Mouse (Mus musculus): ENCODE data around the gene Epsti1.
"Not testable (repeated sequence)": the region's sequence is repeated elsewhere in the genome, so short reads cannot be mapped to it uniquely, and the experiment has no call there.

The Epsti1 gene

DNA sequence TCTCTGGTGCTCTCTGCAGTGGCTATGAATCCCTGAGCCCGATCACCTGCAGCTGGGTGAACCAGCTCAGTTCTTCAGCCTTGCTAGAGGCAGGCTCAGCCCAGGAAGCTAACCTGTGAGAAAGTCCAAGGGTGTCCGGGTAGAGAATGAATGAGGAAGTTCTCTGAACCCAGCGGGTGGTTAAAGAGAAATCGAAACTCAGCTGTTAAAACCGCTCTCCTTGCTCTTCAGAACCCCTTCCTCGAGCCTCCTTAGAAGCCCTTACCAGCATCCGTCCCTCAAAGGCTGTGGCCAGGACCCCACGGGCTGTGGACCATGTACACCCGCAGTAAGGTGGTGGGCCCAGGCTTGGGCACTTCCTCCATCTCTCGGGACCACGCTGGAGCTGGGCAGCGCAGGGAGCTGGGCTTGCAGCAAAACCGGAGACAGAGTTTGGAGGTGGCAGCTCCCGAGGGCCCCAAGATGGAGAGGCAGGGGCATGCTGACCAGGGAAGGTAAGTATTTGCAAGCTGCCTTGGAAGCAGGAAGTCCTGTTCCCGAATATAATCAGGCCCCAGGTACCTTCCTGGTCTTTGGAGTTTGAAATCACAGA, at the start of gene Epsti1:
Gene Epsti1, plus strand, starts transcription at position 69 of the 592 bp plus-strand sequence.
- DNase-seq (ENCODE audit: low spot score) = no peak

DNA sequence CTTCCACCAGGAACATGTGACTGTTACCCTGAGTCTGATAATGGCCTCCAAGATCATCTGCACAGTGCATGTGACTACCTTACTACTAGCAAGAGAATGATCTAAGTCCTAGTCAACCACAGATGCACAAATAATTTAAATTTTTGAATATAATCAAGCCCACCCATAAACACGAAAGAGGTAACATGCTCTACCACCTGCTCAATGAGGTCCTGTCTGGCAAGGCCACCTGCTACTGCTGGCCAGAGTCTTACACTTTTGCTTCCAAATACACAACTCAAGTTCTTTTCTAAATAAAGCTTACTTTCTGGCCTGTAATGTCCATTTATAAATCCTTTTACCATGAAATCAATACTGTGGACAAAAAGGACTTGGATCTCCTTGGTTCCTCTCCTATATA, 44.1 kb upstream of the Epsti1 start:
- no peak for DNase-seq (ENCODE audit: low spot score)

DNA sequence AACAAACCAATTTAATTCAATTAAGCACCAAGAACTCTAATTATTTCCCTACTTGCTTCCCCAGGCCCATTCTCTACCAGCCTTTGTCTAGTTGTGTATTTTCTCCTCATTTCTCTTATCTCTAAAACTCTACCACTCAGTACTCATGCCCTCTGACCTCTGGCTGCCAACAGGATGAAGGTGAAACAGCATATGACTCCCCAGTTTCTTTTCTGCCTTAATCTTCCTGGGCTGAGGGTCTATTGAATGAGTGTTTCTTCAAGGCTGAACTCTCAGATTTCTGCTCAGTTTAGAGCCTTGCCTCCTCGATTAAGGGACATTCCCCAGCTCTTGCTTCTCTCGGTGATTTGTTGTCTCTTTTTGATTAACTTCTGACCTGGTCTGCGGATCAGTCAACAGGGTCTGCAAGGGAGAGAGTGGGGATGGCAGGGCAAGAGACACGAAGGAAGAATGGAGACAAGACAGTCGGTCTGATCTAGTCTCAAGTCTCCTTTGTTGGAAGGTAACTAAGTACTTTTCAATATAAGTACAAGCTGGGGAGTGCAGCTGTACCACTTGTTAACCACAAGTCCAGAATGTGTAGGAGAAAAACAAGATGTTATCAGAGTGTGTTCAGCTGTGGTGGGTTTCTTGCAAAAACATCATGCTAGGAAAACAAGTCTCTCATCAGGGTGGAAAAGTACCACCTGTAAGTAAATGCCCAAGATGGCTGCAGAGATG, 43.0 kb upstream of the Epsti1 start:
- DNase-seq (ENCODE audit: low spot score) = no peak

DNA sequence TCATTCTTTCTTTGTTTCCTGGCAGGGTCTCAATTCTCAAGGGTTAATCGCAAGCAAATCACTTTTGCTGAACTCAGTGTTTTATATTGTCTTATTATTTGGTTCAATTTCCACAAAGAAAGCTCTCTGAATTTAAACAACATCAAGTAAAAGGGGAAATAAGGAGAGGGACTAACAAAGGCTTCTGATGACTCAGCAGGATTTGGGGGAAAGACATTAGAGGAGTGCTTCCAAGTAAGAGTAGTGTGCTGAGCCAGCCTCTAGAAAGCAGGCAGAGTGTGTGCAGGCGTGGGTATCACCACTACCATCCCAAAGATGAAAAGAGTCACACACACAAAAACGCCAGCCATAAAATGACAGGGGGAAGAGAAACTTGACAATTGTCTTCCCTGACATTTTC, 40.0 kb upstream of the Epsti1 start:
- no peak for DNase-seq (ENCODE audit: low spot score)

DNA sequence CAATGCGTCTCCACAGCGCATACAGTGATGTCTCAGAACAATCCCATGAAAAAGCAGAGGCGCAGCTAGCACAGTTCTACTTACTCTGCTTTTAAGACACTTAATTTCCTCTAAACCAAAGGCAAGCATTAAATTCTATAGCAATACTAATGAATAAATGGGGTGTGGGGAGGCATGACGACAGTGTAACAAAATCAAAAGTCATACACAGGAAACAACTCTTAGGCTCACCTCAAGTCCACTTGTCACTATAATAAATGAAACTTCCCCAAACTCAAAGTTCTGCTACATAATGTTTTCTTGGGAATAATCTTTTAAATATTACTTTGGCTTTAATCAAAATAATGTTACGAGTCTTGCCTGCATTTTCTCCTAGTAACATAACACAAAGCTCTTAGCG, 39.5 kb upstream of the Epsti1 start:
- no peak for DNase-seq (ENCODE audit: low spot score)

DNA sequence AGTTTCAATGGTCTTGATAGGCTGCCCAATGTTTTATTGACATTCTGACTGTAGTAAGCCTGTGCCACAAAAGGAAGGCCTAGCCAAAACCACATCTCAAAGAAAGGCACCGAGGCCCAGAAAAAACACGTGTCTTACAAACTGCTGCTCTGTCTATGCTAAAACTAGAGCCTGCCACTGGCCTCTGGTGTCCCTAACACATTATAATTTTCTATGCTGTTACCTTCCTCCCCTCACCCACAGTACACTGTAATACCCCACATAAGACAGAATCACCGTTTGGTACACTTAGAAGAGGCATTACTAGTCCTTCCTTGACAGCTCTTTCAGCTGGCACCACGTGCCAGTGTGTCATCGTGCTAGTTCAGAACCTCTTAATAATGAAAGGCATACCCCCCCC, 36.4 kb upstream of the Epsti1 start:
- no peak for DNase-seq (ENCODE audit: low spot score)

DNA sequence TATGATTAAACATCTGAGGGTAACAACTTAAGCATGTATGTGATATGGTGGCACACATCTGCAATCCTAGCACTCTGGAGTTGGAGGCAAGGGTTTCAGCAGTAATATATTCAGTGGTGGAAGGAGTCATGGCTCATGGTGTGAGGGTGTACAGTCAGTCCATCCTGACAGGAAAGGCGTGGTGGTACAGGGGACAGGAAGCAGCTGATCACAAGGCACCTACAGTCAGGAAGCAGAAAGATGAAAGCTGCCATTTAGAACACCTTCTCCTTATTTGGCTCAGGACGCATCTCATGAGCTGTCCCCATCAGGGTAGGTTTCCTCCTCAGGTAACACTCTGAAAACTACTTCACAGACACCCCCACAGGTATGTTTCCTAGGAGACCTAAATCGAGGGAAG, 33.1 kb upstream of the Epsti1 start:
- no peak for DNase-seq (ENCODE audit: low spot score)

DNA sequence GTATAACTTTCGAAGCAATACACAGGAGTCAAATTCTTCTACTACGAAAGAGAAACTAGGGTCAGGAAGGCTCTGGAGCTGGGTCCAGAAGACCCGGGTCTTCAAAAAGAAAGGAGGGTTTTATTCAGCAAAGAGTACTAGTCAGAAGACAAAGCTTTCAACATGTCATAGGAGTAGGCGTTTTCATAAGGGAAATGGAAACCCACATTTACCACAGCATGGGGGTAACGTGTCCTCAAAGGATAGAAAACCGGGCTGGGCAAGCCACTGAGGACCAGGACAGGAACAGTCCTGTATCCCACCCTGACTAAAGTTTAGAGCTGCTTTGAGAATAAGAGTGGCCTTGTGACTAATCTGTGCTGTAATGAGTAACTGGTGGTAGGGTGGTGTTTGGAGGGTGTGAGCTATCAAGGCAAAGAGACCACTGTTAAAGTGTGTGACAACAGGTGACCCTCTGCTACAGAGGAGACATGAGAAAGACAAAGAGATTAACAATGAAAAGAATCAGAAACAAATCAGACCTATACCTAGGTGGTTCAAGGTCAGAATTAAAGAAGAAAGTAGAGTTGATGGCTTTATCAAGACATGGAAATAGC, 32.6 kb upstream of the Epsti1 start:
- no peak for DNase-seq (ENCODE audit: low spot score)

DNA sequence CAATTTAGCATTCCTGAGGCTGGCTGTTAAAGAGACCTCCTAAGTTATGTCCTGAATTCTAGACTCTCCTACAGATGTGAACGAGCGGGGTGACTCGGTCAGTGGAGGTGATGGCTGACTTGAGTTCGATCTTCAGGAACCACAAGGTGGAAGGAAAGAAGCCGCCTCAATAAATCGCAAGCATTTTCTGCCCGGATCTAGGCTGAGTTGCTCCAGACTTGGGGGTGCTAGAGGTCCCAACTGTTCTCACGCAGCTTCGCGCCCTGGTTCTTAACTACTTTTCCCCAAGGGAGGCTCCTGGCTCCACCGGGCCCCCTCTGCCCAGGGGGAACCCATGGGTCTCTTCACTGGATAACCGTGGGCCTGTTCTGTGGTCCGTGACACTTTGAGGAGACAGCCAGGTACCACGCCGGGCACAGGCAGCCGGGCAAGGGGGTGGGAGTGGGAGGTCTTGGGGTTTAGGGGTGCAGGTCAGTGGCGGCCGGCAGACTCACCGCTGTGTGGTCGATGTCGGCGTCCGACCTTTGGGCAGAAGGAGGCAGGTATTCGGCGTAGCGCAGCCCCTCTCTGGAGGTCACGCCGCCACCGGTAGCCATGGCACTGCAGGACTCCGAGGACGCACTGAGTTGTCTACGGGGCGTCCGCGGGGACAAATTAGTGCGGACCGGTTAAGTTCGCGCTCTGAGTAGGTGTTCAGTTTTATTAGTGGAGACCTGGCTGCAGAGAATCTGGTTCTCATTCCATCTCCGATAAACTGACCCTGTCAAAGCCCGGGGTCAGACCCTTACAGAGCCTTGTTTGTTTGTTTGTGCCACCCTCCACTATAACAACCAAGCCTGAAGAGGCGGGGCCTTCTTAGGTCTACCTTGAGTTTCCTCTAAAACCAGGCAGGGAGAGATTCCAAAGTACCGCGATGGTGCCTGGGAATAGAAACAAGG, 29.5 kb upstream of the Epsti1 start, which contains the start of gene Dnajc15:
Gene Dnajc15, minus strand, starts transcription at position 822 of the 938 bp plus-strand sequence.
- DNase-seq (ENCODE audit: low spot score) = peak; percentile 89

DNA sequence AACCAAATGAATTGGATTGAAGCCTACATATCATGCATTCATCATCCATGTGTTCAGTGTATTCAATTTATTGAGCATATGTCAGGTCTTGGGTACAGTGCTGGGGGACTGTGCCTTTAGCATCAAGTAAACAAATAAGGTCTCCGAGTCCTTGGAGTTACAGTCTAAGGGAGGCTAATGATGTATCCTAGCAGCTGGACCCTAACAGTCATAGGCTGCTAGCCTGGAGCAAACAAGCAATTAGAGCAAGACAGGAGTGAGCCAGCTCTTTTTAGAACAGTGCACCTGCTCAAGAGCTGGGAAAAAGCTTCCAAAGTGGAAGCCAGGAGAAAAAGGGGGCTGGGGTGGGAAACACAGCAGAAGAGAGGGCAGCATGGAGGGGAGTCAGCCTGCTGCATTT, 27.8 kb upstream of the Epsti1 start:
- DNase-seq (ENCODE audit: low spot score) = no peak

DNA sequence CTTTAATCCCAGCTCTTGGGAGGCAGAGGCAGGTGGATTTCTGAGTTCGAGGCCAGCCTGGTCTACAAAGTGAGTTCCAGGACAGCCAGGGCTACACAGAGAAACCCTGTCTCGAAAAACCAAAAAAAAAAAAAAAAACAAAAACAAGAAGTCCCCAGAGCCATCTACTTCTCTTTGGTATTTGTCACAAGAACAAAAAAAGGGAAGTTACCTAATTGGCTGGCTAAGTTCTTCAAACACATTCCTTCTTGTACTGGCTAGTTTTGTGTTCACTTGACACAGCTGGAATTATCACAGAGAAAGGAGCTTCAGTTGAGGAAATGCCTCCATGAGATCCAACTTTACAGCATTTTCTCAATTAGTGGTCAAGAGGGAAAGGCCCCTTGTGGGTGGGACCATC, 26.2 kb upstream of the Epsti1 start:
- DNase-seq (ENCODE audit: low spot score) = not testable (repeated sequence)

DNA sequence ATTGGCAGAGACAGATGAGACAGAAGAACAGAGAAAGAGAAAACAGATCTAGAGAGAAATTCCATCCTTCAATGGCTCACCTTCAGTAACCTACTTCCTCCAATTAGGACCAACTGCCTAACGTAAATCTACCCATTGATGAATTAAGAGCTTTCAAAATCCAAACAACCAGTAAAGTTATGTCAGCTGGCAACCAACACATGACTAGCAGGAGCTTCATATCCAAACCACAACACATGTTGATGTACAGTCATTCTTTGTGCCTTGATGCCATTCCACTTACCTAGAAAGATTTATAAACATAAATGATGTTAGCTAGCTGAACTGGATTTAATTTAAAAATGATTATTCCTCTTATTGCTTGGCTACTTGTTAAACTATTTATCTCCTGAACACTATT, 22.0 kb upstream of the Epsti1 start:
- DNase-seq (ENCODE audit: low spot score) = no peak

DNA sequence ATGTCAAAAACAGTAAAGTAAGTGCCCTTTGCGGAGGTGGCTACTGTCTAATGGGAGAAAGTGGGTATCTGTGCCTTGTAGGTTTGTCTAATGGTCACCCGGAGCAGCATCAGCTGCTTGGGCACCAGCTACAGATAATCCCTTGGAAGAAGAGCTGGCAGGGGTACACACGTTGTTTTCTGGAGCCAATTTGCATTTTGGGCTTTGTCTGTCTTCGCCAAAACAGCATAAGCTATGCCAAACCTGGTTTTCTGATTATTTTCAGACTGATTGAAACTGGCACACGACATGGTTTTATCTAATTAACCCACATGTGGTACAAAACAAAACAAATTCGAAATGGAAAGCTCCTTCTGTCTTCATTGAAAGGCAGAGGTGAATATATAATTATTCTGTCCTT, 21.4 kb upstream of the Epsti1 start:
- no peak for DNase-seq (ENCODE audit: low spot score)

DNA sequence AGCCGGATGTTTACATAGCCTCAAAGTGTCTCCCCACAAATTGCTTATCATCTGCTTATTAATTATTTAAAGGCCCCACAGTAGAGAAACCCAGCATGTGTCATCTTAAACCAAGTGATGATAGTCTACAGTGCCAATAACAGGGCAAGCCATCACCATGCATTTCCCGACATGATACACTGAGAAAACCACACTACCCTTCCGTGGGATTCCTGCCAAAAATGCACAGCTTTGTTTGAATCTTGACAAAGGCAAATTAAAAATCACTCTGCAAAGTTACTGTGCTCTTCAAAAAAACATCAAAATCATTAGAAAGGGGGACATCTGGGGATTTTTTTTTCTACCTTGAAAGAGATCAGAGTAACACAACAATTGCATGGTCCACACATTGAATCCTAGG, 17.7 kb upstream of the Epsti1 start:
- DNase-seq (ENCODE audit: low spot score) = no peak

DNA sequence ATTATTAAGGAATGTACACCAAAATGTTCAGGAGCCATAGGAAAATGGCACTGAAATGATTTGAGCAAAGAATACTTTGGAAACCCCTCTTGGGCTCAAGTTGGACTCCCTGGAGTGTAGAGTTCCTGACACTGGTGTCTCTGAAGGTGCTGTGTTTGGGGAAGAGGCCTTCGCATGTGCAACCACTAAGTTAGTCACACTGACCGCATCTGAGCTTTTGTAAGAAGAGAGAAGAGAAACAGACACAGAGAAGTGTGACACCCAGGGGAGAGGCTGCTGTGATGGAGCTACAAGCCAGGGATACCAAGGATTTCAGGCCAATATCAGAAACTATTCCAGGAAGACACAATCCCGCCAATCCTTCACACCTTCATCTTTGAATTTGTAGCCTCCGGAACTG, 17.1 kb upstream of the Epsti1 start:
- DNase-seq (ENCODE audit: low spot score) = no peak

DNA sequence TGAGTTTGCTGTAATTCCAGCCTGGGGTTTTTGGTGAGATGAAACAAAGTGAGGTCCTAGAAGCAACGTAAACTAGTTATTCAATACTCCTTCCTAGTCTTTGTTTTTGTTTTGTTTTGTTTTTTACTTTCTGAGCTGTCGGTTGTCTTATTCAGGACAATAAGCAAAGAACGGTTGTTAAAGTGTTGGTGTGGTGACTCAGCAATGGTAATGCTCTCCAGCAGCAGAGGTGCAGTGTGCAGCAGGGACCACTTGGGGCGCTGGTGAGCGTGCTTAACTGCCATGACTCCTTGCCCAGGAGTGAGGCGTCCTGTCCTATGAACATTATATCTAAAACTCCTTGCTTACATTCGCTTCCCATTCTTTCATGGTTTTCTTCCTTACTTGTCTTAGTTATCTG, 14.1 kb upstream of the Epsti1 start:
- DNase-seq (ENCODE audit: low spot score) = no peak

DNA sequence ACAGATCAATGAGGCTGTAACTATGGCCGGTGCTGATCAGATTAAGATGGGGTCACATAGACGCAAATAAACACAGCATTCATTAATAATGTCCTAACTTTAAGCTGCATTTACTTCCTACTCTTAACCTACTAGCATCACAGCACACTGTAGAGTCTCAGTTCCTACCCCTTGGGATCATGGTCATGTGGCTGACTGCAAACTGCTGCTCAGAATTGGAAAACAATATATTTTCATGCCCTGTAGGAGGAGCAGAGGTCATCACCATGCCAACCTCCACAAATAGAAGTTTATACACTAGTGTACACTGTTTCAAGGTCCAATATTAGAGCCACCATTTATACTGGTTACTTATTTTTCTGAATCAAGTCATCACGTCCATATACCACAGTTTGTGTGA, 8.1 kb upstream of the Epsti1 start:
- no peak for DNase-seq (ENCODE audit: low spot score)

DNA sequence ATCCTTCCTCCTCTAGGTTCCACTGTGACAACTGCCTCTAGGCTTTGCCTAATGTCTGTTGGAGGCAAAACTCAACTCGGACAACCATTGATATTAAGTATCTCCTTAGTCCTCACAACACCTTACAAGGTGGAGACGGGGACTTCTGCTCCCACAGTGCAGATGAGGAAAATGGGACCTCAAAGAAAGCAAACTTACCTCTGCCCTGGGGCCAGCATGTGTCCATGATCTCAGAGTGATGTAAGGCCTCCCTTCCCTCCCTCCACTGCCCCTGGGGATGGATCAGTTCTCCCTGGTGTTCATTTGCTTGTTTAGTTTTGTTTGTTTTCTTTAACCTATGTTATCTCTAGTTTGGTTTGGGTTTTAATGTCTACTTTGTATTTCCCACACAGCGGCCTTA, 1.5 kb upstream of the Epsti1 start:
- no peak for DNase-seq (ENCODE audit: low spot score)

DNA sequence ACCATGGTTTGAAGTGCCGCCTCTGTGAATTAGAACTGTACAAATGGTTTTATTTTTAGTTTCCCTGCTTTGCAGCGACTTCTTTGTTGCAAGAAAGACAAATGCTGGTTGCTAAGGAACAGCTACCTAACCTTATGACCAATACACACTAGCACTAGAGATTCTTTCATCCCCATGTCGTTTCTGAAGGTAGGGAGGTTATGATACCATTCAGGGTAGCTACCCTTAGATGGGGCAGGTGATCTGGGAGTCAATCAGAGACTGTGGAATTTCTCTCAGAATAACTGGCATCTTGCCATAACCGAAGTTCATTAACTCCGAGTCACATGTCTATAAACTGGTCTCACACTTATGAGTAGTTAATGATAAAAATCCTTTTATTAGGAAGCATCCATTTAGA, 1.4 kb downstream of the Epsti1 start:
- DNase-seq (ENCODE audit: low spot score) = no peak

DNA sequence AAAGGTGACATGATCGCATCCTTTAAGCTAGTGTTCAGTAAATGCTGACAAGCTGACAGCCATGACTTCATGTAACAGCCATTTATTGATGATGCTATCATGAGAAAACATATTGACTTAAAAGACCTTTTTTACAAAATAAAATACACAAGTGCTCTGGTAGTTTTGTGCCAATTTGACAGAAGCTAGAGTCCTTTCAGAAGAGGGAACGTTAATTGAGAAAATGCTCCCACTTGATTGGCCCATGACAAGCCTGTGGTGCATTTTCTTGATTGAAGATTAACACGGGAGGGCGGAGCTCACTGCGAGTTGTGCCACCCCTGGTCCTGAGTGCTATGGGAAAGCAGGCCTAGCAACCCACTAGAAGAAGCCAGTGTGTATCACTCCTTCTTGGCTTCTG, 2.5 kb downstream of the Epsti1 start:
- DNase-seq (ENCODE audit: low spot score) = no peak

DNA sequence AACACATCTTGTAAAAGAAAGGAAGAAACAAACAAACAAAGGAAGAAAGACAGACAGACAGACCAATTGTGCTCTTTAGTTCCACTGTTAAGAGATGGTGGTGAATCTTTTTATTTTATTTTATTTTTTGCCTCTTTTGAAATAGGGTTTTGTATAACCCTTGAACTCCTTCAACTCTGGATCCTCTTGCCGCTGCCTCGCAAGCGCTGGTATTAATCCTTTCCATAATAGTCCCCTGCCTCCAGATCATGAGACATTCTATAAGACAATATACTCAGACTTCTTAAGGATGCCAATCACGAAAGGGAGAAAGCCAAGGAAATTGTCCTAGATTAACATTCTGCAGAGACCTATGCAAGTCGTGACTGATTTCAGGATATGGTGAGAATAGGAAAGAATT, 11.7 kb downstream of the Epsti1 start:
- no peak for DNase-seq (ENCODE audit: low spot score)

DNA sequence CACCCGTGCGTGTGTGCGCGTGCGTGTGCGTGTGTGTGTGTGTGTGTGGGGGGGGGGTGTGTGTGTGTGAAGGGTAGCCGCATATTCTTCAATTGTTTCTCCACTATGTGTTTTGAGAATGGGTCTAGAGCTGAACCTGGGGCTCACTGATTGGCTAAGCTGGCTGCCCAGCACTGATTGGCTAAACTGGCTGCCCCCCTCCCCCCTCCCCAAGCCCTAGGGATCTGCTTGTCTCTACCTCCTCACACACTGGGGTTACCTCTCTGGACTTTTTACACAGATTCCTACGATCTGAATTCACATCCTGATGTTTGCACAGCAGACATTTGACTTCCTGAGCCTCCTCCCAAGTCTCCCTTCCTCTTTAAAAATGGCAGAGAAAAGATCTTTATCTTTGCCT, 17.6 kb downstream of the Epsti1 start:
- DNase-seq (ENCODE audit: low spot score) = no peak
